Mouse (Mus musculus): ENCODE data around the gene Chd3.

The Chd3 gene

GRCm38 (mm10) chr11:69366157-69366854 lies 2.9 kb downstream of the Chd3 start:
- peak; percentile 88 for DNase-seq (ENCODE audit: low read depth, low spot score)

- no peak for DNase-seq (ENCODE audit: low read depth, low spot score)
Observed at GRCm38 (mm10) chr11:69365722-69366121, 3.5 kb downstream of the Chd3 start.

- DNase-seq (ENCODE audit: low read depth, low spot score): peak; percentile 87
Observed at GRCm38 (mm10) chr11:69364910-69365309, 4.3 kb downstream of the Chd3 start.

- no peak for DNase-seq (ENCODE audit: low read depth, low spot score)
Observed at GRCm38 (mm10) chr11:69364376-69364775, 4.8 kb downstream of the Chd3 start.

- DNase-seq (ENCODE audit: low read depth, low spot score): no peak
Observed at GRCm38 (mm10) chr11:69362479-69362878, 6.7 kb downstream of the Chd3 start.

- no peak for DNase-seq (ENCODE audit: low read depth, low spot score)
Observed at GRCm38 (mm10) chr11:69362021-69362420, 7.2 kb downstream of the Chd3 start.

GRCm38 (mm10) chr11:69357690-69358089 lies 11.5 kb downstream of the Chd3 start:
- no peak for DNase-seq (ENCODE audit: low read depth, low spot score)

- no peak for DNase-seq (ENCODE audit: low read depth, low spot score)
Observed at GRCm38 (mm10) chr11:69356544-69356943, 12.7 kb downstream of the Chd3 start.

- DNase-seq (ENCODE audit: low read depth, low spot score): no peak
Observed at GRCm38 (mm10) chr11:69346441-69346840, 22.8 kb downstream of the Chd3 start.

- peak; percentile 74 for DNase-seq (ENCODE audit: low read depth, low spot score)
Observed at GRCm38 (mm10) chr11:69340161-69341131, 28.8 kb downstream of the Chd3 start, which contains the start of gene Rnf227. Gene Rnf227 (plus strand): TSS chr11:69340461.

- no peak for DNase-seq (ENCODE audit: low read depth, low spot score)
Observed at GRCm38 (mm10) chr11:69334796-69335195, 34.4 kb downstream of the Chd3 start.

- DNase-seq (ENCODE audit: low read depth, low spot score): no peak
Observed at GRCm38 (mm10) chr11:69333922-69334321, 35.3 kb downstream of the Chd3 start.

- DNase-seq (ENCODE audit: low read depth, low spot score): no peak
Observed at GRCm38 (mm10) chr11:69332713-69333253, 36.4 kb downstream of the Chd3 start.

GRCm38 (mm10) chr11:69331929-69332405 lies 37.2 kb downstream of the Chd3 start:
- DNase-seq (ENCODE audit: low read depth, low spot score): peak; percentile 68

- DNase-seq (ENCODE audit: low read depth, low spot score): no peak
Observed at GRCm38 (mm10) chr11:69331152-69331551, 38.1 kb downstream of the Chd3 start.

GRCm38 (mm10) chr11:69328517-69328916 lies 40.7 kb downstream of the Chd3 start:
- no peak for DNase-seq (ENCODE audit: low read depth, low spot score)

GRCm38 (mm10) chr11:69327648-69328047 lies 41.6 kb downstream of the Chd3 start:
- DNase-seq (ENCODE audit: low read depth, low spot score): no peak

- DNase-seq (ENCODE audit: low read depth, low spot score): no peak
Observed at GRCm38 (mm10) chr11:69327157-69327442, 42.1 kb downstream of the Chd3 start.

GRCm38 (mm10) chr11:69326408-69327156 lies 42.6 kb downstream of the Chd3 start:
- DNase-seq (ENCODE audit: low read depth, low spot score): no peak

- peak; percentile 73 for DNase-seq (ENCODE audit: low read depth, low spot score)
Observed at GRCm38 (mm10) chr11:69325628-69326407, 43.4 kb downstream of the Chd3 start, which contains the start of gene Kcnab3. Gene Kcnab3 (plus strand): TSS chr11:69326258.

GRCm38 (mm10) chr11:69324749-69325148 lies 44.5 kb downstream of the Chd3 start:
- DNase-seq (ENCODE audit: low read depth, low spot score): no peak
